Mouse (Mus musculus): Measurements from ENCODE around the gene Ankrd13a.

- TF ChIP-seq CTCF (IDR thresholded peaks at IDR 0.05; ENCODE audit: low read depth): no peak
- TF ChIP-seq EP300 (IDR thresholded peaks at IDR 0.05; ENCODE audit: low read depth): no peak
Measured at GRCm38 (mm10) chr5:114806636-114807035, 32.2 kb downstream of the Ankrd13a start.
